Mouse (Mus musculus) c-Kit-negative CD71-positive TER-119-positive erythroid progenitor cells, embryonic 14.5 days (primary cell): ENCODE measurements around the gene Brinp1.

Experiments
- DNase-seq: peaks from one replicate; pipeline ENCODE4 v3.0.0-alpha.2; 2013; ENCODE audit warnings: low read depth, low spot score

The Brinp1 gene

GRCm38 (mm10) chr4:68954322-68954901 is at the start of gene Brinp1:
Brinp1 (minus strand) TSS chr4:68954397.
- no peak for DNase-seq

GRCm38 (mm10) chr4:68957265-68957664 is 3.1 kb upstream of the Brinp1 start:
- no peak for DNase-seq

GRCm38 (mm10) chr4:68955621-68956020 is 1.4 kb upstream of the Brinp1 start:
- no peak for DNase-seq

- DNase-seq, result no peak
Measured at GRCm38 (mm10) chr4:68953667-68954321, 403 bp downstream of the Brinp1 start.

GRCm38 (mm10) chr4:68953131-68953551 is 1.1 kb downstream of the Brinp1 start:
- DNase-seq, result no peak

- DNase-seq, result no peak
Measured at GRCm38 (mm10) chr4:68950556-68950955, 3.6 kb downstream of the Brinp1 start.

- no peak for DNase-seq
Measured at GRCm38 (mm10) chr4:68942938-68943337, 11.3 kb downstream of the Brinp1 start.

- DNase-seq, result no peak
Measured at GRCm38 (mm10) chr4:68930022-68930421, 24.2 kb downstream of the Brinp1 start.

- no peak for DNase-seq
Measured at GRCm38 (mm10) chr4:68926091-68926490, 28.1 kb downstream of the Brinp1 start.

- DNase-seq, result no peak
Measured at GRCm38 (mm10) chr4:68922944-68923343, 31.3 kb downstream of the Brinp1 start.

- DNase-seq, result no peak
Measured at GRCm38 (mm10) chr4:68922504-68922903, 31.7 kb downstream of the Brinp1 start.

- no peak for DNase-seq
Measured at GRCm38 (mm10) chr4:68920127-68920526, 34.1 kb downstream of the Brinp1 start.

- no peak for DNase-seq
Measured at GRCm38 (mm10) chr4:68910942-68911341, 43.3 kb downstream of the Brinp1 start.

- DNase-seq, result no peak
Measured at GRCm38 (mm10) chr4:68906417-68907210, 47.6 kb downstream of the Brinp1 start.

GRCm38 (mm10) chr4:68890526-68890925 is 63.7 kb downstream of the Brinp1 start:
- DNase-seq, result no peak

- no peak for DNase-seq
Measured at GRCm38 (mm10) chr4:68886276-68886675, 67.9 kb downstream of the Brinp1 start.

- DNase-seq, result no peak
Measured at GRCm38 (mm10) chr4:68872028-68872427, 82.2 kb downstream of the Brinp1 start.

GRCm38 (mm10) chr4:68865135-68865767 is 88.9 kb downstream of the Brinp1 start:
- DNase-seq, result no peak

GRCm38 (mm10) chr4:68864668-68865067 is 89.5 kb downstream of the Brinp1 start:
- no peak for DNase-seq

GRCm38 (mm10) chr4:68856868-68857267 is 97.3 kb downstream of the Brinp1 start:
- DNase-seq, result no peak

- no peak for DNase-seq
Measured at GRCm38 (mm10) chr4:68849671-68850070, 104.5 kb downstream of the Brinp1 start.

GRCm38 (mm10) chr4:68846976-68847375 is 107.2 kb downstream of the Brinp1 start:
- no peak for DNase-seq
